Mouse (Mus musculus) granulocyte monocyte progenitor cell, adult 5-6 weeks (primary cell): ENCODE measurements around the gene Cpped1. TPM values are rescaled to one million over a fixed set of nuclear protein-coding genes. Genes with fewer than 3 reads are reported as not detected.
A peak's percentile ranks its signal among the peaks of the same experiment; 100 is the strongest.

Experiments
- ATAC-seq: replicated peaks from 2 replicates; pipeline ENCODE4 v1.8.0; 2016; ENCODE audit warnings: mild to moderate bottlenecking, moderate TSS enrichment, inconsistent platforms; ENCODE audit not compliant: poor library complexity, severe bottlenecking
- total RNA-seq, 2 experiments: library from RNA; stranded (forward) in 1 of 2; stranded (reverse) in 1 of 2; fragments of 200-712, 200-1000 nt in 1 of 2; fragments of >200 nt in 1 of 2; fragmentation: Nextera tagmentation in 1 of 2; gene quantifications; 2 replicates each; pipeline ENCODE4 v1.2.3; 2014 to 2017

Gene Cpped1
- 20.4 and 32.9 TPM in 2 replicates for total RNA-seq (2014; fragmentation: Nextera tagmentation)
- 14.2 and 23.7 TPM in 2 replicates for total RNA-seq (2017)

GRCm38 (mm10) chr16:11909035-11909591, at the start of gene Cpped1:
Cpped1 (minus strand) TSS chr16:11909445.
- peak; percentile 93 for ATAC-seq

- peak; percentile 50 for ATAC-seq
Measured at GRCm38 (mm10) chr16:11940477-11940876, 31.2 kb upstream of the Cpped1 start.

GRCm38 (mm10) chr16:11910801-11911200, 1.6 kb upstream of the Cpped1 start:
- no peak for ATAC-seq

GRCm38 (mm10) chr16:11909817-11910216, 572 bp upstream of the Cpped1 start:
- no peak for ATAC-seq

GRCm38 (mm10) chr16:11908461-11909014, 707 bp downstream of the Cpped1 start:
- peak; percentile 41 for ATAC-seq

- no peak for ATAC-seq
Measured at GRCm38 (mm10) chr16:11907816-11908215, 1.4 kb downstream of the Cpped1 start.

- ATAC-seq: no peak
Measured at GRCm38 (mm10) chr16:11906906-11907305, 2.3 kb downstream of the Cpped1 start.

GRCm38 (mm10) chr16:11905216-11905615, 4.0 kb downstream of the Cpped1 start:
- ATAC-seq: no peak

- ATAC-seq: no peak
Measured at GRCm38 (mm10) chr16:11902007-11902406, 7.2 kb downstream of the Cpped1 start.

- ATAC-seq: no peak
Measured at GRCm38 (mm10) chr16:11900341-11900740, 8.9 kb downstream of the Cpped1 start.

GRCm38 (mm10) chr16:11896411-11896810, 12.8 kb downstream of the Cpped1 start:
- ATAC-seq: no peak

GRCm38 (mm10) chr16:11894877-11895276, 14.4 kb downstream of the Cpped1 start:
- no peak for ATAC-seq

- no peak for ATAC-seq
Measured at GRCm38 (mm10) chr16:11890186-11890585, 19.1 kb downstream of the Cpped1 start.

GRCm38 (mm10) chr16:11889741-11890140, 19.5 kb downstream of the Cpped1 start:
- no peak for ATAC-seq

GRCm38 (mm10) chr16:11881795-11882194, 27.4 kb downstream of the Cpped1 start:
- no peak for ATAC-seq

- no peak for ATAC-seq
Measured at GRCm38 (mm10) chr16:11880461-11880860, 28.8 kb downstream of the Cpped1 start.

- no peak for ATAC-seq
Measured at GRCm38 (mm10) chr16:11879196-11879595, 30.0 kb downstream of the Cpped1 start.

GRCm38 (mm10) chr16:11875227-11875626, 34.0 kb downstream of the Cpped1 start:
- ATAC-seq: peak; percentile 93

GRCm38 (mm10) chr16:11873292-11873691, 36.0 kb downstream of the Cpped1 start:
- ATAC-seq: no peak

- ATAC-seq: no peak
Measured at GRCm38 (mm10) chr16:11868486-11868885, 40.8 kb downstream of the Cpped1 start.

GRCm38 (mm10) chr16:11852716-11853605, 56.3 kb downstream of the Cpped1 start:
- ATAC-seq: no peak
